Mouse (Mus musculus) lung, adult 2 months (tissue): ENCODE measurements around the gene Slc25a5.

Source experiments
- CTCF ChIP-seq: fragments of 200-500 bp; IDR thresholded peaks from 2 replicates; pipeline ENCODE4 v1.5.1; 2011; ENCODE audit warnings: mild to moderate bottlenecking, low read length, control low read depth; ENCODE audit not compliant: insufficient read depth
- POLR2A ChIP-seq: fragments of 200-500 bp; IDR thresholded peaks from 2 replicates; pipeline ENCODE4 v1.6.1; 2011; ENCODE audit warnings: low read depth, mild to moderate bottlenecking, control low read depth, low read length, borderline replicate concordance; ENCODE audit errors: extremely low read depth

GRCm38 (mm10) chrX:36750591-36750990 is 44.9 kb upstream of the Slc25a5 start:
- TF ChIP-seq POLR2A, result no peak
- no peak for TF ChIP-seq CTCF
